Mouse (Mus musculus) spleen, adult 2 months (tissue): ENCODE results near the gene Pck2. TPM values are rescaled to one million over a fixed set of nuclear protein-coding genes. Genes with fewer than 3 reads are reported as not detected.

Source experiments
- DNase-seq, 2 experiments: peaks; one replicate each; pipeline versions ENCODE4 v3.0.0 to v3.0.0-alpha.2; 2012 to 2021; ENCODE audit warnings: low spot score in 2 of 2, low read depth in 1 of 2
- H3K27ac ChIP-seq: fragments of 200-500 bp; 2 replicates; pipeline ENCODE4 v1.5.1; 2012; ENCODE audit warnings: low read length, inconsistent platforms; ENCODE audit not compliant: insufficient read depth
- H3K27me3 ChIP-seq: fragments of 200-500 bp; 2 replicates; pipeline ENCODE4 v1.6.1; 2012; ENCODE audit warnings: mild to moderate bottlenecking, moderate library complexity, low read length, inconsistent platforms; ENCODE audit not compliant: control insufficient read depth, insufficient read depth
- H3K36me3 ChIP-seq: fragments of 200-500 bp; 2 replicates; pipeline ENCODE4 v1.6.1; 2012; ENCODE audit warnings: mild to moderate bottlenecking, low read length, inconsistent platforms; ENCODE audit not compliant: control insufficient read depth, insufficient read depth
- H3K4me1 ChIP-seq: fragments of 200-500 bp; 2 replicates; pipeline ENCODE4 v1.6.1; 2011; ENCODE audit warnings: inconsistent platforms; ENCODE audit not compliant: control insufficient read depth, insufficient read depth, insufficient read length
- H3K4me3 ChIP-seq: fragments of 200-500 bp; 2 replicates; pipeline ENCODE4 v1.5.1; 2011; ENCODE audit warnings: mild to moderate bottlenecking, inconsistent platforms; ENCODE audit not compliant: insufficient read depth, insufficient read length; ENCODE audit errors: extremely low read depth
- CTCF ChIP-seq: fragments of 200-500 bp; IDR thresholded peaks from 2 replicates; pipeline ENCODE4 v1.5.1; 2011; ENCODE audit warnings: mild to moderate bottlenecking, inconsistent platforms; ENCODE audit not compliant: insufficient read depth, insufficient read length, insufficient replicate concordance; ENCODE audit errors: extremely low read depth
- POLR2A ChIP-seq: fragments of 200-500 bp; IDR thresholded peaks from 2 replicates; pipeline ENCODE4 v1.6.1; 2011; ENCODE audit warnings: low read depth, low read length, inconsistent platforms
- WGBS: fragments of 180-500 bp; shearing (Covaris S2); methylation state at CpG from one replicate; pipeline ENCODE4 v1.1.7; 2018; 5-methylcytosine and 5-hydroxymethylcytosine counted together
- polyA plus RNA-seq: library from polyadenylated mRNA; depleted of rRNA; stranded (reverse); fragments of >200 nt; gene quantifications from 2 replicates; pipeline ENCODE4 v1.2.3, GENCODE M21; 2012

Pck2 gene
- polyA plus RNA-seq, 1 experiment = 47.9 TPM

- TF ChIP-seq POLR2A (no peak), CTCF (peak; percentile 99)
- Histone ChIP-seq H3K36me3 (no peaks in the 10 kb centered on the region), H3K27ac (no peak overlapping the region), H3K4me3 (no peak overlapping the region), H3K4me1 (peaks cover 2% of the 10 kb centered on the region; the same call in 1 of the 2 replicates), H3K27me3 (no peaks in the 10 kb centered on the region)
- 36% methylated on average over 6 of the region's 6 CpGs for WGBS
- peak; percentile 61 to 85 for DNase-seq
Measured at GRCm38 (mm10) chr14:55497449-55497821, 42.6 kb upstream of the Pck2 start.

- Histone ChIP-seq H3K4me3 (no peak overlapping the region), H3K27ac (no peak overlapping the region), H3K36me3 (no peaks in the 10 kb centered on the region), H3K4me1 (no peaks in the 10 kb centered on the region), H3K27me3 (peaks cover 3% of the 10 kb centered on the region; the same call in 1 of the 2 replicates)
- WGBS = 86% methylated on average over 9 of the region's 9 CpGs
- DNase-seq = no peak
- TF ChIP-seq POLR2A (no peak), CTCF (no peak)
Measured at GRCm38 (mm10) chr14:55505612-55506011, 34.5 kb upstream of the Pck2 start.

- no peak overlapping the region for H3K27ac ChIP-seq
- H3K4me1 ChIP-seq = no peaks in the 10 kb centered on the region
- WGBS = 62% methylated on average over 7 of the region's 7 CpGs
- no peaks in the 10 kb centered on the region for H3K36me3 ChIP-seq
- no peak for TF ChIP-seq POLR2A
- no peak for TF ChIP-seq CTCF
- H3K27me3 ChIP-seq = peaks cover 3% of the 10 kb centered on the region; the same call in 1 of the 2 replicates
- no peak for DNase-seq
- no peak overlapping the region for H3K4me3 ChIP-seq
Measured at GRCm38 (mm10) chr14:55507801-55508200, 32.3 kb upstream of the Pck2 start.

GRCm38 (mm10) chr14:55509540-55509939, 30.5 kb upstream of the Pck2 start:
- Histone ChIP-seq H3K36me3 (no peaks in the 10 kb centered on the region), H3K27me3 (peaks cover 3% of the 10 kb centered on the region; the same call in 1 of the 2 replicates), H3K4me1 (no peaks in the 10 kb centered on the region), H3K27ac (no peak overlapping the region), H3K4me3 (no peak overlapping the region)
- WGBS = 86% methylated on average over 10 of the region's 10 CpGs
- TF ChIP-seq CTCF (no peak), POLR2A (no peak)
- no peak for DNase-seq

- 70% methylated on average over 19 of the region's 22 CpGs for WGBS
- no peaks in the 10 kb centered on the region for H3K36me3 ChIP-seq
- no peak within 1 kb of the TSS for H3K4me3 ChIP-seq
- TF ChIP-seq CTCF (no peak), POLR2A (no peak)
- H3K4me1 ChIP-seq = no peaks in the 10 kb centered on the region
- no peak for DNase-seq
- no peak within 1 kb of the TSS for H3K27ac ChIP-seq
- H3K27me3 ChIP-seq = peaks cover 3% of the 10 kb centered on the region; the same call in 1 of the 2 replicates
Measured at GRCm38 (mm10) chr14:55510125-55510731, 29.8 kb upstream of the Pck2 start, which contains the start of gene Cpne6. Cpne6 (plus strand) TSS chr14:55510445.

GRCm38 (mm10) chr14:55511037-55511436, 29.0 kb upstream of the Pck2 start:
- WGBS = 49% methylated on average over 7 of the region's 7 CpGs
- DNase-seq = no peak
- no peak overlapping the region for H3K4me3 ChIP-seq
- H3K27ac ChIP-seq = no peak overlapping the region
- no peak for TF ChIP-seq POLR2A
- TF ChIP-seq CTCF = no peak
- H3K36me3 ChIP-seq = no peaks in the 10 kb centered on the region
- peaks cover 3% of the 10 kb centered on the region; the same call in 1 of the 2 replicates for H3K27me3 ChIP-seq
- H3K4me1 ChIP-seq = no peaks in the 10 kb centered on the region

- TF ChIP-seq CTCF (no peak), POLR2A (no peak)
- no peak for DNase-seq
- Histone ChIP-seq H3K27me3 (peaks cover 2% of the 10 kb centered on the region; the same call in 1 of the 2 replicates), H3K4me3 (no peak overlapping the region), H3K27ac (no peak overlapping the region), H3K36me3 (no peaks in the 10 kb centered on the region), H3K4me1 (no peaks in the 10 kb centered on the region)
- 50% methylated on average over 10 of the region's 10 CpGs for WGBS
Measured at GRCm38 (mm10) chr14:55513927-55514326, 26.1 kb upstream of the Pck2 start.
